Mouse (Mus musculus): Measurements from ENCODE around the gene Mnat1. TPM values are rescaled to one million over a fixed set of nuclear protein-coding genes. Genes with fewer than 3 reads are reported as not detected.

The Mnat1 gene
- polyA plus RNA-seq, 1 experiment from 2014 or later = 31.0 TPM

DNA sequence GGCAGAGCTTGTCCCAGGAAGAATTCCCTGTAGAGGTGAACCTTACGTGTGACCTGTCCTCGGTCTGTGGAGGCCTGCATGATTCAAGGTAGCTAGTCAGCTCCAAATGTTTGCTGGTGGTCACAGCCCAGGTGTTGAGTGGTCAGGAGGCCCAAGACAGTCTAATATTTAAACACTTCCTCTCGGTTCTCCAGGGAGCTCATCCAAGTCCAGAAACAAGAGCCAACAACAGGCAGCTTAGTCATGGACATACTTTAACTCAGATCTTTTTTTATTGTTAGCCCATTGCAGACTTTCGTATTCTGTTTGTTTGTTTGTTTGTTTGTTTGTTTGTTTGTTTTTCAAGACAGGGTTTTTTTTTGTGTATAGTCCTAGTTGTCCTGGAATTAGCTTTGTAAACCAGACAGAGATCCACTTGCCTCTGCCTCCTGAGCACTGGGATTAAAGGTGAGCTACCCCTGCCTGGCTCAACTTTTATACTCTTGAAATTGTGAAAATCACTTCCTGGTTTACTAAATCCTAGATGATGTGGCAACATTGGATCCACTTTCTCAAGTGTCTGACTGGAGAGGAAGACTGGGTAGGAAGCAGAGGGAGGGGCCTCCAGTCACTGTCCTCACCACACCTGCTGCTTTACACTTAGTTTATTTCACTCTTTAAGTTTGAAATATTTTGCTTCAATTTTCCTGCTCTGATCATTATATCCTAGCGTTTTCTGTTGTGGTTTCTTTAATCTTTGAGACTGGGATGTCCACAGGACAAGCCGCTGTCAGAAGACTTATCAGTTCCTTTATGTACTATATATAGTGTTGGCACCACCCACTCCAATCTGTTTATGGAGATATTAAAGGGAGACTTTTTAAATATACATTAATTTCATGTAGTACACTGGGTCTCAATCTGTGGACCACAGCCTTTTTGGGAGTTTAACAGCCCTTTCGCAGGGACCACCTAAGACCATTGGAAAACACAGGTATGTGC lies 194.5 kb downstream of the Mnat1 start:
- Histone ChIP-seq H3K4me1 (replicated peaks; ENCODE audit: control insufficient read depth, insufficient read depth, low read length) (no peaks in the 10 kb centered on the region), H3K27me3 (replicated peaks; ENCODE audit: control insufficient read depth, insufficient read depth, low read length) (no peaks in the 10 kb centered on the region), H3K36me3 (ENCODE audit: control insufficient read depth, insufficient read depth, low read length) (no peaks in the 10 kb centered on the region), H3K4me2 (ENCODE audit: low read length) (no peak overlapping the region), H3K27ac (ENCODE audit: low read depth) (no peak overlapping the region), H3K4me3 (ENCODE audit: low read depth, low read length) (no peak overlapping the region), H3K9ac (ENCODE audit: low read length) (no peak overlapping the region), H3K9me3 (ENCODE audit: control insufficient read depth, low read length) (no peaks in the 10 kb centered on the region)
- DNase-seq (ENCODE audit: low spot score) = no peak
- 87% methylated on average over 7 of the region's 7 CpGs for WGBS
- no peak for ATAC-seq (replicated peaks; ENCODE audit: low FRiP score, low TSS enrichment, low read depth)

Other genes starting within 250 kb of the Mnat1 start
- gene Six6, start 183.8 kb upstream of the Mnat1 start, polyA plus RNA-seq (2014; fragmentation: Nextera tagmentation; extraction: Ambion mirVana) = not detected in 2 replicates
- 1.0 and 2.0 TPM in 2 replicates for gene 4930447C04Rik, start 182.9 kb upstream of the Mnat1 start, polyA plus RNA-seq (2014; fragmentation: Nextera tagmentation; extraction: Ambion mirVana)
- gene Six1, start 69.8 kb upstream of the Mnat1 start, polyA plus RNA-seq (2014; fragmentation: Nextera tagmentation; extraction: Ambion mirVana) = not detected in 2 replicates
- 0.74 and 0.83 TPM in 2 replicates for gene Six4, start 10.3 kb upstream of the Mnat1 start, polyA plus RNA-seq (2014; fragmentation: Nextera tagmentation; extraction: Ambion mirVana)
- 18.1 and 19.9 TPM in 2 replicates for gene Trmt5, start 163.0 kb downstream of the Mnat1 start, polyA plus RNA-seq (2014; fragmentation: Nextera tagmentation; extraction: Ambion mirVana)
- 9.6 and 10.6 TPM in 2 replicates for gene Slc38a6, start 163.1 kb downstream of the Mnat1 start, polyA plus RNA-seq (2014; fragmentation: Nextera tagmentation; extraction: Ambion mirVana)

All from intestine, embryonic 14.5 days (tissue).